Mouse (Mus musculus) brain, adult 2 months (tissue): ENCODE data around the gene Gm10720.
"Not testable (repeated sequence)": the region's sequence is repeated elsewhere in the genome, so short reads cannot be mapped to it uniquely, and the experiment has no call there.

Experiments
- DNase-seq: peaks from one replicate; pipeline ENCODE4 v3.0.0; 2011; ENCODE audit warnings: low read depth, low spot score

Gene Gm10720

DNA sequence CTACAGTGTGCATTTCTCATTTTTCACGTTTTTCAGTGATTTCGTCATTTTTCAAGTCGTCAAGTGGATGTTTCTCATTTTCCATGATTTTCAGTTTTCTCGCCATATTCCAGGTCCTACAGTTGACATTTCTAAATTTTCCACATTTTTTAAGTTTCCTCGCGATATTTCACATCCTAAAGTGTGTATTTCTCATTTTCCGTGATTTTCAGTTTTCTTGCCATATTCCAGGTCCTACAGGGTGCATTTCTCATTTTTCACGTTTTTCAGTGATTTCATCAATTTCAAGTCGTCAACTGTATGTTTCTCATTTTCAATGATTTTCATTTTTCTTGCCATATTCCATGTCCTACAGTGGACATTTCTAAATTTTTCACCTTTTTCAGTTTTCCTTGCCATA lies at the start of gene Gm10720:
Gene Gm10720, plus strand, starts transcription at position 301 of the 400 bp plus-strand sequence.
- not testable (repeated sequence) for DNase-seq

DNA sequence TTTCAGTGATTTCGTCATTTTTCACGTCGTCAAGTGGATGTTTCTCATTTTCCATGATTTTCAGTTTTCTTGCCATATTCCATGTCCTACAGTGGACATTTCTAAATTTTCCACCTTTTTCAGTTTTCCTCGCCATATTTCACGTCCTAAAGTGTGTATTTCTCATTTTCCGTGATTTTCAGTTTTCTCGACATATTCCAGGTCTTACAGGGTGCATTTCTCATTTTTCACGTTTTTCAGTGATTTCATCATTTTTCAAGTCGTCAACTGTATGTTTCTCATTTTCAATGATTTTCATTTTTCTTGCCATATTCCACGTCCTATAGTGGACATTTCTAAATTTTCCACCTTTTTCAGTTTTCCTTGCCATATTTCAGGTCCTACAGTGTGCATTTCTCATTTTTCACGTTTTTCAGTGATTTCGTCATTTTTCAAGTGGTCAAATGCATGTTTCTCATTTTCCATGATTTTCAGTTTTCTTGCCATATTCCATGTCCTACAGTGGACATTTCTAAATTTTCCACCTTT lies 14.9 kb upstream of the Gm10720 start, which contains the start of gene Gm10722:
Gene Gm10722, plus strand, starts transcription at position 478 of the 528 bp plus-strand sequence.
- peak; percentile 21 for DNase-seq

DNA sequence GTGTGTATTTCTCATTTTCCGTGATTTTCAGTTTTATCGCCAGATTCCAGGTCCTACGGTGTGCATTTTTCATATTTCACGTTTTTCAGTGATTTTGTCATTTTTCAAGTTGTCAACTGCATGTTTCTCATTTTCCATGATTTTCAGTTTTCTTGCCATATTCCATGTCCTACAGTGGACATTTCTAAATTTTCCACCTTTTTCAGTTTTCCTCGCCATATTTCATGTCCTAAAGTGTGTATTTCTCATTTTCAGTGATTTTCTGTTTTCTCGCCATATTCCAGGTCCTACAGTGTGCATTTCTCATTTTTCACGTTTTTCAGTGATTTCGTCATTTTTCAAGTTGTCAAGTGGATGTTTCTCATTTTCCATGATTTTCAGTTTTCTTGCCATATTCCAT lies 14.4 kb upstream of the Gm10720 start:
- not testable (repeated sequence) for DNase-seq

DNA sequence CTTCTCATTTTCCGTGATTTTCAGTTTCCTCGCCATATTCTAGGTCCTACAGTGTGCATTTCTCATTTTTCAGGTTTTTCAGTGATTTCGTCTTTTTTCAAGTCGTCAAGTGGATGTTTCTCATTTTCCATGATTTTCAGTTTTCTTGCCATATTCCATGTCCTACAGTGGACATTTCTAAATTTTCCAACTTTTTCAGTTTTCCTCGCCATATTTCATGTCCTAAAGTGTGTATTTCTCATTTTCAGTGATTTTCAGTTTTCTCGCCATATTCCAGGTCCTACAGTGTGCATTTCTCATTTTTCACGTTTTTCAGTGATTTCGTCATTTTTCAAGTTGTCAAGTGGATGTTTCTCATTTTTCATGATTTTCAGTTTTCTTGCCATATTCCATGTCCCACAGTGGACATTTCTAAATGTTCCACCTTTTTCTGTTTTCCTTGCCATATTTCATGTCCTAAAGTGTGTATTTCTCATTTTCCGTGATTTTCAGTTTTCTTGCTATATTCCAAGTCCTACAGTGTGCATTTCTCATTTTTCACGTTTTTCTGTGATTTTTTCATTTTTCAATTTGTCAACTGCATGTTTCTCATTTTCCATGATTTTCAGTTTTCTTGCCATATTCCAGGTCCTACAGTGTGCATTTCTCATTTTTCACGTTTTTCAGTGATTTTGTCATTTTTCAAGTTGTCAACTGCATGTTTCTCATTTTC lies 13.3 kb upstream of the Gm10720 start:
- DNase-seq = peak; percentile 5

DNA sequence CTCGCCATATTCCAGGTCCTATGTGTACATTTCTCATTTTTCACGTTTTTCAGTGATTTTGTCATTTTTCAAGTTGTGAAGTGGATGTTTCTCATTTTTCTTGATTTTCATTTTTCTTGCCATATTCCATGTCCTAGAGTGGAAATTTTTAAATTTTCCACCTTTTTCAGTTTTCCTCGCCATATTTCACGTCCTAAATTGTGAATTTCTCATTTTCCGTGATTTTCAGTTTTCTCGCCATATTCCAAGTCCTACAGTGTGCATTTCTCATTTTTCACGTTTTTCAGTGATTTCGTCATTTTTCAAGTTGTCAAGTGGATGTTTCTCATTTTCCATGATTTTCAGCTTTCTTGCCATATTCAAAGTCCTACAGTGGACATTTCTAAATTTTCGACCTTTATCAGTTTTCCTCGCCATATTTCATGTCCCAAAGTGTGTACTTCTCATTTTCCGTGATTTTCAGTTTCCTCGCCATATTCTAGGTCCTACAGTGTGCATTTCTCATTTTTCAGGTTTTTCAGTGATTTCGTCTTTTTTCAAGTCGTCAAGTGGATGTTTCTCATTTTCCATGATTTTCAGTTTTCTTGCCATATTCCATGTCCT lies 12.6 kb upstream of the Gm10720 start, which contains the start of gene Gm11168:
Gene Gm11168, plus strand, starts transcription at position 553 of the 603 bp plus-strand sequence.
- DNase-seq = not testable (repeated sequence)

DNA sequence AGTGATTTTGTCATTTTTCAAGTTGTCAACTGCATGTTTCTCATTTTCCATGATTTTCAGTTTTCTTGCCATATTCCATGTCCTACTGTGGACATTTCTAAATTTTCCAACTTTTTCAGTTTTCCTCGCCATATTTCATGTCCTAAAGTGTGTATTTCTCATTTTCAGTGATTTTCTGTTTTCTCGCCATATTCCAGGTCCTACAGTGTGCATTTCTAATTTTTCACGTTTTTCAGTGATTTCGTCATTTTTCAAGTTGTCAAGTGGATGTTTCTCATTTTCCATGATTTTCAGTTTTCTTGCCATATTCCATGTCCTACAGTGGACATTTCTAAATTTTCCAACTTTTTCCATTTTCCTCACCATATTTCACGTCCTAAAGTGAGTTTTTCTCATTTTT lies 9.3 kb upstream of the Gm10720 start:
- not testable (repeated sequence) for DNase-seq

DNA sequence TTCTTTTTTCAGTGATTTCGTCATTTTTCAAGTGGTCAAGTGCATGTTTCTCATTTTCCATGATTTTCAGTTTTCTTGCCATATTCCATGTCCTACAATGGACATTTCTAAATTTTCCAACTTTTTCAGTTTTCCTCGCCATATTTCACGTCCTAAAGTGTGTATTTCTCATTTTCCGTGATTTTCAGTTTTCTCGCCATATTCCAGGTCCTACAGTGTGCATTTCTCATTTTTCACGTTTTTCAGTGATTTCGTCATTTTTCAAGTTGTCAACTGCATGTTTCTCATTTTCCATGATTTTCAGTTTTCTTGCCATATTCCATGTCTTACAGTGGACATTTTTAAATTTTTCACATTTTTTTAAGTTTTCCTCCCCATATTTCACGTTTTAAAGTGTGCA lies 8.8 kb upstream of the Gm10720 start:
- not testable (repeated sequence) for DNase-seq

DNA sequence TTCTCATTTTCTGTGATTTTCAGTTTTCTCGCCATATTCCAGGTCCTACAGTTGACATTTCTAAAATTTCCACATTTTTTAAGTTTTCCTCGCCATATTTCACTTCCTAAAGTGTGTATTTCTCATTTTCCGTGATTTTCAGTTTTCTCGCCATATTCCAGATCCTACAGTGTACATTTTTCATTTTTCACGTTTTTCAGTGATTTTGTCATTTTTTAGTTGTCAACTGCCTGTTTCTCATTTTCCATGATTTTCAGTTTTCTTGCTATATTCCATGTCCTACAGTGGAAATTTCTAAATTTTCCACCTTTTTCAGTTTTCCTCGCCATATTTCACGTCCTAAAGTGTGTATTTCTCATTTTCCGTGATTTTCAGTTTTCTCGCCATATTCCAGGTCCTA lies 8.2 kb upstream of the Gm10720 start:
- peak; percentile 1 for DNase-seq

DNA sequence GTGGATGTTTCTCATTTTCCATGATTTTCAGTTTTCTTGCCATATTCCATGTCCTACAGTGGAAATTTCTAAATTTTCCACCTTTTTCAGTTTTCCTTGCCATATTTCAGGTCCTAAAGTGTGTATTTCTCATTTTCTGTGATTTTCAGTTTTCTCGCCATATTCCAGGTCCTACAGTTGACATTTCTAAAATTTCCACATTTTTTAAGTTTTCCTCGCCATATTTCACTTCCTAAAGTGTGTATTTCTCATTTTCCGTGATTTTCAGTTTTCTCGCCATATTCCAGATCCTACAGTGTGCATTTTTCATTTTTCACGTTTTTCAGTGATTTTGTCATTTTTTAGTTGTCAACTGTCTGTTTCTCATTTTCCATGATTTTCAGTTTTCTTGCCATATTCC lies 6.1 kb upstream of the Gm10720 start:
- not testable (repeated sequence) for DNase-seq

DNA sequence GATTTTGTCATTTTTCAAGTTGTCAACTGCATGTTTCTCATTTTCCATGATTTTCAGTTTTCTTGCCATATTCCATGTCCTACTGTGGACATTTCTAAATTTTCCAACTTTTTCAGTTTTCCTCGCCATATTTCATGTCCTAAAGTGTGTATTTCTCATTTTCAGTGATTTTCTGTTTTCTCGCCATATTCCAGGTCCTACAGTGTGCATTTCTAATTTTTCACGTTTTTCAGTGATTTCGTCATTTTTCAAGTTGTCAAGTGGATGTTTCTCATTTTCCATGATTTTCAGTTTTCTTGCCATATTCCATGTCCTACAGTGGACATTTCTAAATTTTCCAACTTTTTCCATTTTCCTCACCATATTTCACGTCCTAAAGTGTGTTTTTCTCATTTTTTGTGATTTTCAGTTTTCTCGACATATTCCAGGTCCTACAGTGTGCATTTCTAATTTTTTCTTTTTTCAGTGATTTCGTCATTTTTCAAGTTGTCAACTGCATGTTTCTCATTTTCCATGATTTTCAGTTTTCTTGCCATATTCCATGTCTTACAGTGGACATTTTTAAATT lies 3.3 kb upstream of the Gm10720 start:
- DNase-seq = not testable (repeated sequence)

DNA sequence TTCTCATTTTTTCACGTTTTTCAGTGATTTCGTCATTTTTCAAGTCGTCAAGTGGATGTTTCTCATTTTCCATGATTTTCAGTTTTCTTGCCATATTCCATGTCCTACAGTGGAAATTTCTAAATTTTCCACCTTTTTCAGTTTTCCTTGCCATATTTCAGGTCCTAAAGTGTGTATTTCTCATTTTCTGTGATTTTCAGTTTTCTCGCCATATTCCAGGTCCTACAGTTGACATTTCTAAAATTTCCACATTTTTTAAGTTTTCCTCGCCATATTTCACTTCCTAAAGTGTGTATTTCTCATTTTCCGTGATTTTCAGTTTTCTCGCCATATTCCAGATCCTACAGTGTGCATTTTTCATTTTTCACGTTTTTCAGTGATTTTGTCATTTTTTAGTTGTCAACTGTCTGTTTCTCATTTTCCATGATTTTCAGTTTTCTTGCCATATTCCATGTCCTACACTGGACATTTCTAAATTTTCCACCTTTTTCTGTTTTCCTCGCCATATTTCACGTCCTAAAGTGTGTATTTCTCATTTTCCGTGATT lies 2.6 kb upstream of the Gm10720 start, which contains the start of gene Gm10721:
Gene Gm10721, plus strand, starts transcription at position 408 of the 547 bp plus-strand sequence.
- DNase-seq = not testable (repeated sequence)

DNA sequence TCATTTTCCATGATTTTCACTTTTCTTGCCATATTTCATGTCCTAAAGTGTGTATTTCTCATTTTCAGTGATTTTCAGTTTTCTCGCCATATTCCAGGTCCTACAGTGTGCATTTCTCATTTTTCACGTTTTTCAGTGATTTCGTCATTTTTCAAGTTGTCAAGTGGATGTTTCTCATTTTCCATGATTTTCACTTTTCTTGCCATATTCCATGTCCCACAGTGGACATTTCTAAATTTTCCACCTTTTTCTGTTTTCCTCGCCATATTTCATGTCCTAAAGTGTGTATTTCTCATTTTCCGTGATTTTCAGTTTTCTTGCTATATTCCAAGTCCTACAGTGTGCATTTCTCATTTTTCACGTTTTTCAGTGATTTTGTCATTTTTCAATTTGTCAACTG lies 442 bp downstream of the Gm10720 start:
- DNase-seq = not testable (repeated sequence)

DNA sequence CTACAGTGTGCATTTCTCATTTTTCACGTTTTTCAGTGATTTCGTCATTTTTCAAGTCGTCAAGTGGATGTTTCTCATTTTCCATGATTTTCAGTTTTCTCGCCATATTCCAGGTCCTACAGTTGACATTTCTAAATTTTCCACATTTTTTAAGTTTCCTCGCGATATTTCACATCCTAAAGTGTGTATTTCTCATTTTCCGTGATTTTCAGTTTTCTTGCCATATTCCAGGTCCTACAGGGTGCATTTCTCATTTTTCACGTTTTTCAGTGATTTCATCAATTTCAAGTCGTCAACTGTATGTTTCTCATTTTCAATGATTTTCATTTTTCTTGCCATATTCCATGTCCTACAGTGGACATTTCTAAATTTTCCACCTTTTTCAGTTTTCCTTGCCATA lies 1.7 kb downstream of the Gm10720 start, which contains the start of gene Gm10719:
Gene Gm10719, plus strand, starts transcription at position 301 of the 400 bp plus-strand sequence.
- DNase-seq = not testable (repeated sequence)

DNA sequence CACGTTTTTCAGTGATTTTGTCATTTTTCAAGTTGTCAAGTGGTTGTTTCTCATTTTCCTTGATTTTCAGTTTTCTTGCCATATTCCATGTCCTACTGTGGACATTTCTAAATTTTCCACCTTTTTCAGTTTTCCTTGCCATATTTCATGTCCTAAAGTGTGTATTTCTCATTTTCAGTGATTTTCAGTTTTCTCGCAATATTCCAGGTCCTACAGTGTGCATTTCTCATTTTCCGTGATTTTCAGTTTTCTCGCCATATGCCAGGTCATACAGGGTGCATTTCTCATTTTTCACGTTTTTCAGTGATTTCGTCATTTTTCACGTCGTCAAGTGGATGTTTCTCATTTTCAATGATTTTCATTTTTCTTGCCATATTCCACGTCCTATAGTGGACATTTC lies 3.5 kb downstream of the Gm10720 start:
- not testable (repeated sequence) for DNase-seq

DNA sequence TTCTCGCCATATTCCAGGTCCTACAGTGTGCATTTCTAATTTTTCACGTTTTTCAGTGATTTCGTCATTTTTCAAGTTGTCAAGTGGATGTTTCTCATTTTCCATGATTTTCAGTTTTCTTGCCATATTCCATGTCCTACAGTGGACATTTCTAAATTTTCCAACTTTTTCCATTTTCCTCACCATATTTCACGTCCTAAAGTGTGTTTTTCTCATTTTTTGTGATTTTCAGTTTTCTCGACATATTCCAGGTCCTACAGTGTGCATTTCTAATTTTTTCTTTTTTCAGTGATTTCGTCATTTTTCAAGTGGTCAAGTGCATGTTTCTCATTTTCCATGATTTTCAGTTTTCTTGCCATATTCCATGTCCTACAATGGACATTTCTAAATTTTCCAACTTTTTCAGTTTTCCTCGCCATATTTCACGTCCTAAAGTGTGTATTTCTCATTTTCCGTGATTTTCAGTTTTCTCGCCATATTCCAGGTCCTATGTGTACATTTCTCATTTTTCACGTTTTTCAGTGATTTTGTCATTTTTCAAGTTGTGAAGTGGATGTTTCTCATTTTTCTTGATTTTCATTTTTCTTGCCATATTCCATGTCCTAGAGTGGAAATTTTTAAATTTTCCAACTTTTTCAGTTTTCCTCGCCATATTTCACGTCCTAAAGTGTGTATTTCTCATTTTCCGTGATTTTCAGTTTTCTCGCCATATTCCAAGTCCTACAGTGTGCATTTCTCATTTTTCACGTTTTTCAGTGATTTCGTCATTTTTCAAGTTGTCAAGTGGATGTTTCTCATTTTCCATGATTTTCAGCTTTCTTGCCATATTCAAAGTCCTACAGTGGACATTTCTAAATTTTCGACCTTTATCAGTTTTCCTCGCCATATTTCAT lies 4.6 kb downstream of the Gm10720 start:
- DNase-seq = not testable (repeated sequence)

DNA sequence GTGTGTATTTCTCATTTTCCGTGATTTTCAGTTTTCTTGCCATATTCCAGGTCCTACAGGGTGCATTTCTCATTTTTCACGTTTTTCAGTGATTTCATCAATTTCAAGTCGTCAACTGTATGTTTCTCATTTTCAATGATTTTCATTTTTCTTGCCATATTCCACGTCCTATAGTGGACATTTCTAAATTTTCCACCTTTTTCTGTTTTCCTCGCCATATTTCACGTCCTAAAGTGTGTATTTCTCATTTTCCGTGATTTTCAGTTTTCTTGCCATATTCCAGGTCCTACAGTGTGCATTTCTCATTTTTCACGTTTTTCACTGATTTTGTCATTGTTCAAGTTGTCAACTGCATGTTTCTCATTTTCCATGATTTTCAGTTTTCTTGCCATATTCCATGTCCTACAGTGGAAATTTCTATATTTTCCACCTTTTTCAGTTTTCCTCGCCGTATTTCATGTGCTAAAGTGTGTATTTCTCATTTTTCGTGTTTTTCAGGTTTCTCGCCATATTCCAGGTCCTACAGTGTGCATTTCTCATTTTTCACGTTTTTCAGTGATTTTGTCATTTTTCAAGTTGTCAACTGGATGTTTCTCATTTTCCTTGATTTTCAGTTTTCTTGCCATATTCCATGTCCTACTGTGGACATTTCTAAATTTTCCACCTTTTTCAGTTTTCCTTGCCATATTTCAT lies 7.0 kb downstream of the Gm10720 start:
- DNase-seq = peak; percentile 16

DNA sequence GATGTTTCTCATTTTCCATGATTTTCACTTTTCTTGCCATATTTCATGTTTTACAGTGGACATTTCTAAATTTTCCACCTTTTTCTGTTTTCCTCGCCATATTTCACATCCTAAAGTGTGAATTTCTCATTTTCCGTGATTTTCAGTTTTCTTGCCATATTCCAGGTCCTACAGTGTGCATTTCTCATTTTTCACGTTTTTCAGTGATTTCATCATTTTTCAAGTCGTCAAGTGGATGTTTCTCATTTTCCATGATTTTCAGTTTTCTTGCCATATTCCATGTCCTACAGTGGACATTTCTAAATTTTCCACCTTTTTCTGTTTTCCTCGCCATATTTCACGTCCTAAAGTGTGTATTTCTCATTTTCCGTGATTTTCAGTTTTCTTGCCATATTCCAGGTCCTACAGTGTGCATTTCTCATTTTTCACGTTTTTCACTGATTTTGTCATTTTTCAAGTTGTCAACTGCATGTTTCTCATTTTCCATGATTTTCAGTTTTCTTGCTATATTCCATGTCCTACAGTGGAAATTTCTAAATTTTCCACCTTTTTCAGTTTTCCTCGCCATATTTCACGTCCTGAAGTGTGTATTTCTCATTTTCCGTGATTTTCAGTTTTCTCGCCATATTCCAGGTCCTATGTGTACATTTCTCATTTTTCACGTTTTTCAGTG lies 8.0 kb downstream of the Gm10720 start, which contains the start of gene Gm10718:
Gene Gm10718, plus strand, starts transcription at position 236 of the 673 bp plus-strand sequence.
- DNase-seq = not testable (repeated sequence)

DNA sequence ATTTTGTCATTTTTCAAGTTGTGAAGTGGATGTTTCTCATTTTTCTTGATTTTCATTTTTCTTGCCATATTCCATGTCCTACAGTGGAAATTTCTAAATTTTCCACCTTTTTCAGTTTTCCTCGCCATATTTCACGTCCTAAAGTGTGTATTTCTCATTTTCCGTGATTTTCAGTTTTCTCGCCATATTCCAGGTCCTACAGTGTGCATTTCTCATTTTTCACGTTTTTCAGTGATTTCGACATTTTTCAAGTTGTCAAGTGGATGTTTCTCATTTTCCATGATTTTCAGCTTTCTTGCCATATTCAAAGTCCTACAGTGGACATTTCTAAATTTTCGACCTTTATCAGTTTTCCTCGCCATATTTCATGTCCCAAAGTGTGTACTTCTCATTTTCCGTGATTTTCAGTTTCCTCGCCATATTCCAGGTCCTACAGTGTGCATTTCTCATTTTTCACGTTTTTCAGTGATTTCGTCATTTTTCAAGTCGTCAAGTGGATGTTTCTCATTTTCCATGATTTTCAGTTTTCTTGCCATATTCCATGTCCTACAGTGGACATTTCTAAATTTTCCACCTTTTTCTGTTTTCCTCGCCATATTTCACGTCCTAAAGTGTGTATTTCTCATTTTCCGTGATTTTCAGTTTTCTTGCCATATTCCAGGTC lies 8.7 kb downstream of the Gm10720 start:
- DNase-seq = not testable (repeated sequence)

DNA sequence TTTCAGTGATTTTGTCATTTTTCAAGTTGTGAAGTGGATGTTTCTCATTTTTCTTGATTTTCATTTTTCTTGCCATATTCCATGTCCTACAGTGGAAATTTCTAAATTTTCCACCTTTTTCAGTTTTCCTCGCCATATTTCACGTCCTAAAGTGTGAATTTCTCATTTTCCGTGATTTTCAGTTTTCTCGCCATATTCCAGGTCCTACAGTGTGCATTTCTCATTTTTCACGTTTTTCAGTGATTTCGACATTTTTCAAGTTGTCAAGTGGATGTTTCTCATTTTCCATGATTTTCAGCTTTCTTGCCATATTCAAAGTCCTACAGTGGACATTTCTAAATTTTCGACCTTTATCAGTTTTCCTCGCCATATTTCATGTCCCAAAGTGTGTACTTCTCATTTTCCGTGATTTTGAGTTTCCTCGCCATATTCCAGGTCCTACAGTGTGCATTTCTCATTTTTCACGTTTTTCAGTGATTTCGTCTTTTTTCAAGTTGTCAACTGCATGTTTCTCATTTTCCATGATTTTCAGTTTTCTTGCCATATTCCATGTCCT lies 9.5 kb downstream of the Gm10720 start, which contains the start of gene Gm10717:
Gene Gm10717, plus strand, starts transcription at position 506 of the 556 bp plus-strand sequence.
- not testable (repeated sequence) for DNase-seq
